Mouse (Mus musculus): Measurements from ENCODE around the gene Tpcn2.

Tpcn2 gene

GRCm38 (mm10) chr7:145283487-145284187 is at the start of gene Tpcn2:
TSS of gene Tpcn2 (minus strand) at chr7:145284011.
- TF ChIP-seq GATA4 (IDR thresholded peaks at IDR 0.05; ENCODE audit: insufficient replicate concordance, low read length) = no peak

DNA sequence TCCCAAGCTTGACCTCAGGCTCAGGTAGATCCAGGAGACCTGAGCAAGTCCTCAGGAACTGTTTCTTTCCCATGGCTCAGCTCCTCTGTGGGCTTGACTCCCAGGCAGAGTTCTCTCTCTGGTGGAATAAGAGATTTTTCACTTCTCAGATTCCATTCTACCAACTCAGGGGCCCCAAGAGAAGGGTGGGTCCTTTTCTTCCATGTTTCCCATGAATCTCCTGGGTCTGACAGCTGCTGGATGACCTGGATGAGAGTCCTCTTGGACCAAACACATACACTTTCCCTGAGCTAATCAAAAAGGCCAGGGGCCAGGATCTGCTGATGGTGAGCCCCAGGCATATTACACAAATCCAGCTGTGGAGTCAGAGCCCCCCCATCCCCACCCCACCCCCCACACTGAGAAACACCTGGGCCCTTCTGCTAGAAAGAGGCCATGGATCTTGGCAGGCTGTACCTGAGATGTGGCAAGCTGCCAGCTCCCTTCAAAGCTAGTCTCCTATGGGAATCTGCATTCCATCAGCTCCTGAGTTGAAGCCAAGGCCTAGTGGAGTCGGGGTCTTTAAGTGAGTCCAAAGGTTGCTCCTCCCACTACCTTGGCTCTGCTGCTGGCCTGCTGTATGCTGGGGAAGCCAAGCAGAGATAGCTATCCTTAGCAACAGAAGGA is 48.7 kb upstream of the Tpcn2 start:
- TF ChIP-seq GATA4 (IDR thresholded peaks at IDR 0.05; ENCODE audit: insufficient replicate concordance, low read length) = no peak

DNA sequence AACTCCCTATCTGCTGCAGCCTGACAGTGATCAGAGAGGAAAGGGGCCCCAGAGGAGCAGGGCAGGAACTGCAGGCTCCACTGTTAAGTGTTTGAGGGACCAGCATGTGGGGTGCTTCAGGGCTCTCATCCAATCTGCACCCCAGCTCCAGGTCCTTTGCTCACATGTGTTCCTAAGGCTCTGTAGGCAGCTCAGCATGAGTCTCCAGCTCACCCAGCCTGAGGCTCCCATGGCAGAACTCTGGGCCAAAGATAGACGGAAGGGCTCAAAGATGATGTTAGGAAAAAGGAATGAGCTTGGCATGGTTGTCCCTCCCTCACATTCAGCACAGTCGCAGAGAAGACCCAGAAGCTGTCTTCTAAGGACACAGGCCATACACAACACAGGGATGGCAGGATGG is 46.8 kb upstream of the Tpcn2 start:
- no peak for TF ChIP-seq GATA4 (IDR thresholded peaks at IDR 0.05; ENCODE audit: insufficient replicate concordance, low read length)

DNA sequence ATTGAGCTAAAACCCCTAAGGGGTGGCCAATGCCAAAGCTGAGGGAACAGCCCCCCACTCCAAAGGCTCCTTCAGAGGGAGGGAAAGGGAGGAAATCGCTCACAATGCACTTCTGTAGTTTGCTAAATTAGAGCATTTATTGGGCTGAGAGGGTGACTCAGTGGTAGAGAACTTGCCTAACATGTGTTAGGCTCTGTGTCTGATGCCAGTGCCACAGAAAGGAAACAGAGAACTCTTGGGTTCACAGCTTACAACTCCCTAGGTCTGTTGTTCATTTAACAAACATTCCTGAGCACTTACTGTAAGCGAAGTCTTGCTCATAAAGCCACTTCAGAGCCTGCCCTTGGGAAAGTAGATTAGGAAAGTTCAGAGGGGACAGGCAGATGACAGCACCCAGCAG is 46.2 kb upstream of the Tpcn2 start:
- no peak for TF ChIP-seq GATA4 (IDR thresholded peaks at IDR 0.05; ENCODE audit: insufficient replicate concordance, low read length)

- TF ChIP-seq GATA4 (IDR thresholded peaks at IDR 0.05; ENCODE audit: insufficient replicate concordance, low read length) = no peak
These were observed 41.9 kb upstream of the Tpcn2 start for GRCm38 (mm10) chr7:145325697-145326096.

DNA sequence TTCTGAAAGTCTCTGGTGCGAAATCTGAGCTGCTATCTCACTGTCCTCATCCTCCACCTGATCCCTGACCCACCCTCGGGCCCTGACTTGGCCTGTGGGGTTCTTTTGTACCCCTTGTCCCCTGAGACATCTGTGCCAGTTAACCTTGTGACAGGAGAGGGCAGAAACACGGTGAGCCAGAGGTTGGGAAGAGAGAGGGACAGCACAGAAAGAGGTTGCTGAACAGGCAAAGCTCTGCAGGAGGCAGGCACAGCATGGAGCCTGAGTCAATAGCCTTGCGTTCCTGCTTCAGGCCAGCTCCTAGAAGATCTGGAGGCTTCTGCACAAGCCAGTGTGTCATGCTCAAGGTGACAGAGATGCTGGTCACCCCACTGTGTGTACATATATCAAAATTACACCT is 39.8 kb upstream of the Tpcn2 start:
- TF ChIP-seq GATA4 (IDR thresholded peaks at IDR 0.05; ENCODE audit: insufficient replicate concordance, low read length) = no peak

DNA sequence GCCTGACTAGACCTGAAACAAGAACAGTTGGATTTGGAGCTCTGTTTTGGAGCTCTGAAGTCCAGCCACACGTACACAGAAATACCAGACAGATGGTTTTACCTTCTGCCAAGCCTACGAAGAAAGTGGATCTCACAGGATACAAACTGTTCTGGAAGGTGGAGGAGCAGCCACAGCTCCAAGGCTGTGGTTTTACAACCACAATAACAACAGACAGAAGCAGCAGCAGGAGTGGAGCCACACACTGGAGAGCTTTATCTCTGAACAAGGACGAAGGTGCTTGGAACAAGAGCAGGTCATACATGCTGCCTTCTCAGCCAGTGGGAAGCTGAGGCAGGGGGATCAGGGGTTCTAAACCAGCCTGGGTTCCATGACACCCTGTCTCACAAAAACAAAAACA is 35.7 kb upstream of the Tpcn2 start:
- TF ChIP-seq GATA4 (IDR thresholded peaks at IDR 0.05; ENCODE audit: insufficient replicate concordance, low read length) = no peak

- TF ChIP-seq GATA4 (IDR thresholded peaks at IDR 0.05; ENCODE audit: insufficient replicate concordance, low read length) = no peak
These were observed 33.7 kb upstream of the Tpcn2 start for GRCm38 (mm10) chr7:145317522-145317921.

DNA sequence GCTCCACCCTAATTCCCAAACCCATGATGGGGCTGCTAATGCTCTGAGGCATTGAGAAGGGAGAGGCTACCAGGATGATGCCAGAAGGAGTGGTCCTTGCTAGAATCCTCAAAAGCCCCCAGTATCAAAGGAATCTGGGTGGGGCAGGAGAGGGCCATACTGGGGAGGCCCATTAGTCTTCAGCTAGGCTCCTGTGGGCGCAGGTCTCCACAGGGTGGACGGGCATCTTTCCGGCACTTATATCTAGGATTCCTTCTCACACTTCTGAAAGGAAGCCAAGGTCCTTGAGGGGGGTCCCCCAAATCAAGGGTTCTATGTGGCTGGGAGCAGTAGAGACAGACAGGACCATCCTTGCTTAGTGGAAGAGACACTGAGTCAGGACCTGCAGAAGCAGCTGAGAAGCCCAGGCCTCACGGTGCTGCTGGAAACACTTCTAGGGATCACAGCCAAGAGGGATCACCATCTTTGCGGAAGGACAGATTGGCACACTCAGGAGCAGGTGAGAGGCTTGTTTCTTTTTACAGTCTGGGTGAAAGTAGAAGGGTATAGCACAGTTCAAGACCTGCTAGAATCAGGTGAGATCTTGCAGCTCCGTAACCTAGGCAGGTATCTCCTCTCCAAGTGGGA is 31.1 kb upstream of the Tpcn2 start, which contains the start of gene Mrgprd:
Gene Mrgprd, plus strand, starts transcription at position 51 of the 627 bp plus-strand sequence.
- no peak for TF ChIP-seq GATA4 (IDR thresholded peaks at IDR 0.05; ENCODE audit: insufficient replicate concordance, low read length)

DNA sequence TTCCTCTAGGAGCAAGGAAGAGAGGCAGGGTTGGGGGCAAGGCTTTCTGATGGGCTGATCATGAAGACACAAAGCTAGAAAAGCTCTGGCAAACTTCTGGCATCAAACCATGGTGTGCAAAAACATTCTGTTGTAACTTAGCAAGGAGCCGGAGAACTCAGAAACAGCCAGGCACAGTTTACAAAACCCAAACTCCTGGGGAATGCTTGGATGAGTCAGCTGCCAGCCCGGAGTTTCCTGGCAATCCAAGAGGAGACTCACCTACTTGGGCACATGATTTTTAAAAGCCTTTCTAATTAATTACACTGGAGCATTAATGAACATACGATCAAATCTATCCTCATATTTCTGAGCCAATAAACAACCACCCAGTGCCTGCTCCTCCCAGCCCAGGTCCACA is 28.3 kb upstream of the Tpcn2 start:
- TF ChIP-seq GATA4 (IDR thresholded peaks at IDR 0.05; ENCODE audit: insufficient replicate concordance, low read length) = no peak

DNA sequence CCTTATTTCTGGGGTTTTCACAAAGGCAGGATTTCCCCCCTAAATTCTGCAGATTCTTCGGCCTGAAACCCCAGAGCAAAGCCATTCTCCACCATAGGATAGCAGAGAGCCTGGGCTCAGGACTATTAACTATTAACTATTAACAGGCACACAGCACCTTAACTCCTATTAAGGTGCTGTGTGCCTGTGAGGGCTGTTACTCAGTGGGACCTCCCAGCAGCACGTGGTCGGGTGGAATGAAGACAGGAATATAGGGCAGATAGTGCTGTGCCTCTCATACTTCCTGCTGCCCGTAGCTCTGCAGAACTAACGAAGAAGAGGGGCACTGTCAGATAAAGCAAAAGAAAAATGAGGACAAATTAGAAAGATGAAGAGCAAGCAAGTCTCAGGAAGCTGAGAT is 26.7 kb upstream of the Tpcn2 start:
- TF ChIP-seq GATA4 (IDR thresholded peaks at IDR 0.05; ENCODE audit: insufficient replicate concordance, low read length) = no peak

DNA sequence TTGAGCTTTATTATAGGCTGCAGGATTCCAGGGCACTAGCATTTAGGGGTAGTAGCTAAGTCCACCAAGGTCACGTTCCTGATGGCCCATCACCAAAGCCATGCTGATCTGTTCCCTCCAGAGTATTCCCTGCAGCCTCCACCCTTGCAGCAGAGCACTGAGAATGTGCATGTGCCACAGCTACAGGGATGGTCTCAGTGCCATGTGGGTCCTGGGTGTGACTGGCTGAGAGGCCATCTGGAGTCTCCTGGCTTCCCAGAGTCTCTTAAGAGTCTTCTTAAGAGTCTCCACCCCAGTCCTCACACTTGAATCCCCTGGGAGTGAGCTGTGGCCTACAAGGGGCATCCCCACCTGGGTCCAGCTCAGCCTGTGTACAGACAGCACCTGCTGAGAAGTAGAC is 26.1 kb upstream of the Tpcn2 start:
- TF ChIP-seq GATA4 (IDR thresholded peaks at IDR 0.05; ENCODE audit: insufficient replicate concordance, low read length) = no peak

DNA sequence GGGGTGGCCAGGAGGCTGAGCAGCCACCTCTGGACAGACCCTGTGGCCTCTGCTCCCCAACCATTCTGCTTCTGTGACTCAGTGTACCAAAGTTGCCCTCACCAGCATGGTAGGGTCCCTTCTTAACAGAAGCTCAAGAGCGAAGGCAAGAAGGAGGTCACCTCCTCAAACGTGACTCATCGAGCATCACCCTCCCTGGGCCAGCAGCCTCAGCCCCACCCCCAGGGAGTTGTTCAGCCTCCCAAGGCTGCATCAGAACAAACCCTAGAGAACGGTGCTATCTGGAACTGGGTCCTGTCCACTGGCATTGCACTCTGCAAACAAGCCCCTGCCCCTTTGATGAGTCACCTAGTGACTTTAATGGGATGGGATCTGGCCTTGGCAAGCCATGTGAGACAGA is 25.1 kb upstream of the Tpcn2 start:
- no peak for TF ChIP-seq GATA4 (IDR thresholded peaks at IDR 0.05; ENCODE audit: insufficient replicate concordance, low read length)

GRCm38 (mm10) chr7:145308061-145308675 is 24.4 kb upstream of the Tpcn2 start:
- no peak for TF ChIP-seq GATA4 (IDR thresholded peaks at IDR 0.05; ENCODE audit: insufficient replicate concordance, low read length)

- TF ChIP-seq GATA4 (IDR thresholded peaks at IDR 0.05; ENCODE audit: insufficient replicate concordance, low read length) = no peak
These were observed 23.8 kb upstream of the Tpcn2 start for GRCm38 (mm10) chr7:145307636-145308035.

DNA sequence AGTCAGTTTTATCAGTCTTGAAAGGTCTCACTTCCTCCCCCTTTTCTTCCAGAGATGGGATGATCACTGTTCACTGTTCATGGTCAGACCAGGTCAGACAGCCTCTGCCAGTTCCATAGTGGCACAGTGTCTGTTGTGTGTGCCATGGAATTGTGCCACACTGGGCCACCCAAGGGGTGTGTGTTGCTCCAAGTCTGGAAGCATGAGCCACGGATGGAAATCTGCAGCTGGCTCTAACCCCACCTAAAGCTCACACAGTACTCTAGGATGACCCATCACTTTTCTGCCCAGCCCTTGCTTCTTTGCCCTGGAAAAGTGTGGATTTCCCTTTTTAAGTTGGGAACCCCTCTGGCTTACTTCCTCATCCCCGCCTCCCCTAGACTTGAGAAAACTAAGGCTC is 20.3 kb upstream of the Tpcn2 start:
- TF ChIP-seq GATA4 (IDR thresholded peaks at IDR 0.05; ENCODE audit: insufficient replicate concordance, low read length) = no peak

All from liver, adult (tissue).